Mouse (Mus musculus) Patski (cell line): ENCODE data around the gene Ube2g2. TPM values are rescaled to one million over a fixed set of nuclear protein-coding genes. Genes with fewer than 3 reads are reported as not detected.
"Not testable (repeated sequence)": the region's sequence is repeated elsewhere in the genome, so short reads cannot be mapped to it uniquely, and the experiment has no call there.

ENCODE experiments used
- ATAC-seq: fragments of 100-300 bp; one replicate; pipeline ENCODE4 v1.8.0; 2021
- CTCF ChIA-PET: fragments of 350-600 bp; sonication (Branson Sonifier 250); formaldehyde crosslinking; loops from one replicate; lab custom pipeline; 2022; ENCODE audit warnings: inconsistent platforms; lab: Charles Lee
- POLR2A ChIA-PET: fragments of 350-600 bp; sonication (Branson Sonifier 250); formaldehyde crosslinking; loops from one replicate; lab custom pipeline; 2022; ENCODE audit warnings: antibody characterized with exemption, inconsistent platforms; lab: Charles Lee
- DNase-seq: peaks from one replicate; pipeline ENCODE4 v3.0.0-alpha.2; 2011; ENCODE audit warnings: low read depth, low spot score
- H3K27me3 ChIP-seq: fragments of 371-371 bp; one replicate; pipeline ENCODE4 v1.5.1; 2021
- CTCF ChIP-seq: fragments of 100-300 bp; IDR thresholded peaks from one replicate; pipeline ENCODE4 v1.5.1; 2021
- in situ Hi-C: fragments of 300-500 bp; cut with MboI; formaldehyde crosslinking; loops from 3 replicates; pipeline ENCODE4 v1.11.1; 2018; ENCODE audit warnings: low pct_unique_long_range_greater_than_20kb, mixed read lengths
- polyA plus RNA-seq: library from polyadenylated mRNA; unstranded; gene quantifications from one replicate; pipeline ENCODE4 v1.2.3, GENCODE M21; 2021

Gene Ube2g2
- polyA plus RNA-seq, 1 experiment from 2014 or later: 67.6 TPM

DNA sequence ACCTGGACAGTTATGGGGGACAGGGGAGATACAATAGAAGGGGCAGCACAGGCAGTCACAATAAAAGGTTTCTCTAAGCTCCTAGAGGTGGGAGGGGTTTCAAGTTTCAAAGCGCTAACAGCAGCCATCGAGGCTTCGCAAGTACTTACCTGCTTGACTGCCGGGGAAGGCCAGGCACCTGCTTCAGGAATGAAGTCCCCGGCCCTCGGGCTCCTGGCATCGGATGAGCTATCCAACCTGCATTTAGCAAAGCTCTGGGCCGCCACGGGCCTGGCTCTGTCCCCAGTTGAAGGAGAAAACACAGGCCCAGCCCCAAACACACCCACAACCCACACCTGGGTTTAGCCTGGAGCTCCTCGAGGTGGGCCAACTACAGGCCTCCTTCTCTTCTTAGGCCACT lies 64.9 kb downstream of the Ube2g2 start:
- ATAC-seq (no peak), DNase-seq (no peak)
- ChIA-PET CTCF (no interaction called here), POLR2A (no interaction called here)
- in situ Hi-C loops: no loop called here
- peaks cover 27% of the 10 kb centered on the region for H3K27me3 ChIP-seq
- TF ChIP-seq CTCF: no peak

DNA sequence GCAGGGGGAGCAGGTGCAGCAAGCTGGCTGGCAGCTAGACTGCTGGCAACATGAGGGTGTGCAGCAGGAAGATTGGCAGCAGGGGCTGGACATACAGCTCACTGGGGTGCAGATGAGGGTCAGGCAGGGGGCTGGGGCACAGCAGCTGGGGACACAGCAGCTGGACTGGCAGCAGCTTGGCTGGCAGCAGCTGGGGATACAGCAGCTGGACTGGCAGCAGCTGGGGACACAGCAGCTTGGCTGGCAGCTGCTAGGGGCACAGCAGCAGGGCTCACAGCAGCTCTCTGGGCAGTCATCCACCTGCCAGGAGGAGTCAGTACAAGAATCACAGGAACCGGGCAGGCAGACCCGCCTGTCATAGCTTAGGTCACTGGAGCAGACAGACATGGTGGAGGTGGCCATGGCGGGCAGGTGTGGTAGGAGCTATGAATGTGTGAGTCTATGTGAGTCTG lies 68.3 kb downstream of the Ube2g2 start, which contains the start of gene Gm19402:
Gene Gm19402 (minus strand): TSS at position 402 of the 452 bp plus-strand sequence.
- CTCF ChIA-PET, POLR2A ChIA-PET, in situ Hi-C loops, ATAC-seq, DNase-seq: not testable (repeated sequence)
- peaks cover 33% of the 10 kb centered on the region for H3K27me3 ChIP-seq

Other genes with a start within 250 kb of the Ube2g2 start
- 12.4 TPM for gene Adarb1, start 204.0 kb upstream of the Ube2g2 start, polyA plus RNA-seq
- gene Fam207a, start 106.5 kb upstream of the Ube2g2 start, polyA plus RNA-seq: 32.2 TPM
- 0.68 TPM for gene Itgb2, start 92.0 kb upstream of the Ube2g2 start, polyA plus RNA-seq
- gene Pttg1ip, start 40.6 kb upstream of the Ube2g2 start, polyA plus RNA-seq: 339 TPM
- gene Sumo3, start 16.2 kb upstream of the Ube2g2 start, polyA plus RNA-seq: 235 TPM
- gene Gm49325, start 16.1 kb upstream of the Ube2g2 start, polyA plus RNA-seq: 5.5 TPM
- not detected for gene Tspear, start 64.3 kb downstream of the Ube2g2 start, polyA plus RNA-seq
- not detected for gene Gm19402, start 68.5 kb downstream of the Ube2g2 start, polyA plus RNA-seq
- gene Gm9508, start 75.0 kb downstream of the Ube2g2 start, polyA plus RNA-seq: not detected
- not detected for gene Gm10272, start 84.4 kb downstream of the Ube2g2 start, polyA plus RNA-seq
- gene Gm10024, start 89.2 kb downstream of the Ube2g2 start, polyA plus RNA-seq: not detected
- not detected for gene Gm10142, start 93.5 kb downstream of the Ube2g2 start, polyA plus RNA-seq
- gene Krtap12-1, start 98.3 kb downstream of the Ube2g2 start, polyA plus RNA-seq: not detected
- not detected for gene Gm10100, start 104.2 kb downstream of the Ube2g2 start, polyA plus RNA-seq
- gene Gm18596, start 120.4 kb downstream of the Ube2g2 start, polyA plus RNA-seq: not detected
- gene Gm9736, start 129.1 kb downstream of the Ube2g2 start, polyA plus RNA-seq: not detected
- not detected for gene Gm3233, start 137.4 kb downstream of the Ube2g2 start, polyA plus RNA-seq
- gene Gm3238, start 149.1 kb downstream of the Ube2g2 start, polyA plus RNA-seq: not detected
- gene Gm7138, start 154.7 kb downstream of the Ube2g2 start, polyA plus RNA-seq: not detected
- not detected for gene Gm3250, start 160.3 kb downstream of the Ube2g2 start, polyA plus RNA-seq
- gene Gm7137, start 165.9 kb downstream of the Ube2g2 start, polyA plus RNA-seq: not detected
- gene Gm9639, start 172.8 kb downstream of the Ube2g2 start, polyA plus RNA-seq: not detected
- gene Gm19668, start 176.9 kb downstream of the Ube2g2 start, polyA plus RNA-seq: not detected
- gene Gm9507, start 189.6 kb downstream of the Ube2g2 start, polyA plus RNA-seq: not detected
- gene Gm2696, start 192.4 kb downstream of the Ube2g2 start, polyA plus RNA-seq: not detected
- gene Krtap10-4, start 204.8 kb downstream of the Ube2g2 start, polyA plus RNA-seq: not detected
- not detected for gene Krtap10-10, start 213.7 kb downstream of the Ube2g2 start, polyA plus RNA-seq
- not detected for gene Gm36176, start 224.5 kb downstream of the Ube2g2 start, polyA plus RNA-seq
- gene Gm10318, start 230.6 kb downstream of the Ube2g2 start, polyA plus RNA-seq: not detected
- gene Gm3285, start 239.7 kb downstream of the Ube2g2 start, polyA plus RNA-seq: not detected